ENCODE assay signal across 28 mouse cellular contexts in the genomic region with DNA sequence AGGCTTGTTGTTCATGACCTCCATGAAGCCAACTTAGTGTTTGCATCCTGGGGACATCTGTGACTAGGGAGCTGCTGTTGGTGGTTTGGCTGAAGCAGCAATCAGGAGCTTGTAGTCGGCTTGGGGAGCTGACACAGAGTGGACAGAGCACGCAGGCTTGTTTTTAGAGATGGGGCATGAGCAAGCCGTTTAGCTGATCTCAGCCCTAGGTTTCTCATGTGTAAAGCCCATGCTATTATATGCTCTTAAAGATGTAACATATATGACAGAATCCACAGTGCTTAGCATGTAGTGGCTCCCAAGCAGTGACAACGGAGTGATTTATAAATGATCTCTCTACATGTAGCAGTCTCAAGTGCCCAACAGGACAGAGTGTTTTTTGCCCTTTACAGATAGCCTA.
"Had no signal": no experiment of that assay in that cellular context is flagged by ENCODE, and none has a peak within 500 bp of the region (broad histone marks: within the 10 kb centered on the region; RNA-seq: fewer than 3 reads in every experiment).

No protein-coding gene starts in this region.

- H3K9me3 ChIP-seq: embryonic facial prominence, embryonic 12.5 days; embryonic facial prominence, embryonic 13.5 days; embryonic facial prominence, embryonic 15.5 days; forebrain, embryonic 10.5 days; forebrain, embryonic 12.5 days; forebrain, embryonic 13.5 days; forebrain, embryonic 15.5 days had no signal

- H3K36me3 ChIP-seq: embryonic facial prominence, embryonic 10.5 days; embryonic facial prominence, embryonic 12.5 days; embryonic facial prominence, embryonic 13.5 days; embryonic facial prominence, embryonic 15.5 days; forebrain, embryonic 10.5 days; forebrain, embryonic 12.5 days; forebrain, embryonic 15.5 days had no signal

- H3K4me3 ChIP-seq: embryonic facial prominence, embryonic 10.5 days; embryonic facial prominence, embryonic 12.5 days; embryonic facial prominence, embryonic 13.5 days; embryonic facial prominence, embryonic 15.5 days; erythroblast, embryonic 14.5 days; forebrain, embryonic 10.5 days; forebrain, embryonic 12.5 days; forebrain, embryonic 13.5 days; forebrain, embryonic 15.5 days; gastrocnemius, adult 2 months; heart, adult 2 months had no signal

- H3K9ac ChIP-seq: embryonic facial prominence, embryonic 12.5 days; embryonic facial prominence, embryonic 13.5 days; embryonic facial prominence, embryonic 15.5 days; forebrain, embryonic 12.5 days; forebrain, embryonic 13.5 days; forebrain, embryonic 15.5 days; forebrain, postnatal 0 days had no signal

- H3K4me2 ChIP-seq: embryonic facial prominence, embryonic 12.5 days; embryonic facial prominence, embryonic 13.5 days; embryonic facial prominence, embryonic 15.5 days; forebrain, embryonic 12.5 days; forebrain, embryonic 13.5 days; forebrain, embryonic 15.5 days had no signal

- H3K27me3 ChIP-seq: embryonic facial prominence, embryonic 12.5 days; embryonic facial prominence, embryonic 13.5 days; embryonic facial prominence, embryonic 15.5 days; forebrain, embryonic 12.5 days; forebrain, embryonic 13.5 days; forebrain, embryonic 15.5 days had no signal

- ATAC-seq: forebrain, embryonic 13.5 days; forebrain, embryonic 14.5 days; forebrain, embryonic 15.5 days; forebrain, embryonic 16.5 days; forebrain, postnatal 0 days had no signal

- DNase-seq: cerebellum, adult 2 months; cerebellum, adult 8-10 months; cerebellum, adult 9-10 months; cerebellum, adult 9-11 months; cerebellum, postnatal 10 days; cerebellum, postnatal 14 days; cerebellum, postnatal 25 days; cerebellum, postnatal 36 days; embryo, embryonic 11 days; forebrain, postnatal 0 days; gastrocnemius, adult 2 months; gastrocnemius, postnatal 10 days; gastrocnemius, postnatal 14 days; gastrocnemius, postnatal 25 days; gastrocnemius, postnatal 36 days; heart, adult 18-20 months; heart, adult 2 months had no signal

- H3K27ac ChIP-seq: embryonic facial prominence, embryonic 10.5 days; embryonic facial prominence, embryonic 12.5 days; embryonic facial prominence, embryonic 13.5 days; embryonic facial prominence, embryonic 15.5 days; forebrain, embryonic 10.5 days; forebrain, embryonic 12.5 days; forebrain, embryonic 13.5 days; forebrain, embryonic 15.5 days; gastrocnemius, adult 2 months; heart, adult 2 months had no signal
